ENCODE assay signal across 8 mouse cellular contexts in the genomic region with DNA sequence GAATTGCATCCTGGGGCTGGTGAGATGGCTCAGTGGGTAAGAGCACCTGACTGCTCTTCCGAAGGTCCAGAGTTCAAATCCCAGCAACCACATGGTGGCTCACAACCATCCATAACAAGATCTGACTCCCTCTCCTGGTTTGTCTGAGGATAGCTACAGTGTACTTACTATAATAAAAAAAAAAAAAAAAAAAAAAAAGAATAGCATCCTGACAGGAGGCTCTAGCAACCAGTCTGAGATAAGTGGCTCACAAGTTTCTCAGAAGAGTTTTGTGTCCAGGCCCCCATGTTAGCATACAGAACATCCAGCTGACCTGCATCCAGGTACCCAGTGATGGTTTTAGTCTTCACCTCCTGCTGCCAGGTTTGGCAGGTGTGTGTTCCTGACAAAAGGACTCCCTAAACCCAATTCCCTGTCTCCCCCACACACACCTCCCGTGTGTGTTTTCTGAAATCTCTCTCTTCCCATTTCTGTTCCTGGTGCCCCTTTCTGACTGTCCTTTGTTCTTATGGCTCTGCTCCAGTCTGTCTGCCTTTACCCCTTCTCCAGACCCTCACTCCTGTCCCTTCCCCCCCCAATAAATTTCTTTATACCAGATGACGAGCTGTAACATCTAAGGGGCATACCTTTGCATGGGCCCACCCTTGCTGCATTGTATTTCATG. TPM values are rescaled to one million over a fixed set of nuclear protein-coding genes. Genes with fewer than 3 reads are reported as not detected.
A peak's percentile ranks its signal among the peaks of the same experiment; 100 is the strongest.
DNase-seq lines count a peak whose midpoint lies in the region; ATAC-seq and TF ChIP-seq lines count a peak whose summit lies in the region.

No protein-coding gene starts in this region.

- H3K36me3 ChIP-seq in hindbrain, embryonic 12.5 days = no peaks in the 10 kb centered on the region
- H3K36me3 ChIP-seq in midbrain, embryonic 15.5 days (replicated peaks) = no peaks in the 10 kb centered on the region

- peak overlapping the region; percentile 92; the same call in 1 of the 2 replicates for H3K4me3 ChIP-seq in layer of hippocampus, adult 2 months
- peak overlapping the region; percentile 94 for H3K4me3 ChIP-seq in hindbrain, embryonic 12.5 days
- H3K4me3 ChIP-seq in midbrain, embryonic 15.5 days = peak overlapping the region; percentile 80

- DNase-seq in layer of hippocampus, adult 2 months (ENCODE audit: low spot score in 2 of 2) = no peak
- no peak for DNase-seq in layer of hippocampus, postnatal 10 days (ENCODE audit: low spot score in 2 of 2)
- DNase-seq in cerebellum, postnatal 10 days = peak; percentile 18 to 31
- no peak for DNase-seq in layer of hippocampus, adult 18-20 months (ENCODE audit: low spot score in 2 of 2)
- no peak for DNase-seq in lung, postnatal 14 days

- peak; percentile 33; the same call in 1 of the 2 replicates for TF ChIP-seq CTCF in layer of hippocampus, adult 2 months (conservative IDR thresholded peaks at IDR 0.05)

- peak overlapping the region; percentile 100 for H3K27ac ChIP-seq in layer of hippocampus, adult 2 months
- peak overlapping the region; percentile 100 for H3K27ac ChIP-seq in hindbrain, embryonic 12.5 days
- H3K27ac ChIP-seq in midbrain, embryonic 15.5 days = peak overlapping the region; percentile 100

- ATAC-seq in hindbrain, embryonic 12.5 days (ENCODE audit: low FRiP score) = no peak
- no peak for ATAC-seq in midbrain, embryonic 15.5 days (replicated peaks)
- ATAC-seq in activated CD4-positive, CD25-positive, alpha-beta regulatory T cell, adult 4 months = no peak

- 51% methylated on average over 3 of the region's 3 CpGs for WGBS in hindbrain, embryonic 12.5 days
- 47% methylated on average over 3 of the region's 3 CpGs for WGBS in midbrain, embryonic 15.5 days

- no peaks in the 10 kb centered on the region for H3K27me3 ChIP-seq in hindbrain, embryonic 12.5 days
- H3K27me3 ChIP-seq in midbrain, embryonic 15.5 days (replicated peaks) = no peaks in the 10 kb centered on the region

- H3K9ac ChIP-seq in hindbrain, embryonic 12.5 days = peak overlapping the region; percentile 100
- peak overlapping the region; percentile 45; the same call in 1 of the 2 replicates for H3K9ac ChIP-seq in midbrain, embryonic 15.5 days

- H3K9me3 ChIP-seq in hindbrain, embryonic 12.5 days (replicated peaks) = no peaks in the 10 kb centered on the region
- no peaks in the 10 kb centered on the region for H3K9me3 ChIP-seq in midbrain, embryonic 15.5 days

- H3K4me1 ChIP-seq in hindbrain, embryonic 12.5 days = peaks cover 10% of the 10 kb centered on the region
- H3K4me1 ChIP-seq in midbrain, embryonic 15.5 days = peaks cover 11% of the 10 kb centered on the region

- H3K4me2 ChIP-seq in hindbrain, embryonic 12.5 days (replicated peaks) = peak overlapping the region; percentile 84
- peak overlapping the region; percentile 57 for H3K4me2 ChIP-seq in midbrain, embryonic 15.5 days

RNA-seq across cellular contexts. Expression of a gene that starts 2.2 kb away (rescaled TPM):
- total RNA-seq in layer of hippocampus, adult 2 months (2021) = 10 to 100 TPM; 62.4 to 64.4 TPM
- total RNA-seq in layer of hippocampus, postnatal 10 days (2021) = 10 to 100 TPM; 46.4 to 52.8 TPM
- 26.4 and 30.0 TPM in 2 replicates for polyA plus RNA-seq in hindbrain, embryonic 12.5 days (2016; fragmentation: Nextera tagmentation; extraction: Ambion mirVana)
- polyA plus RNA-seq in midbrain, embryonic 15.5 days (2015; fragmentation: Nextera tagmentation; extraction: Ambion mirVana) = 20.0 and 22.1 TPM in 2 replicates
- total RNA-seq in layer of hippocampus, adult 18-20 months (2021) = 10 to 100 TPM; 55.9 to 56.9 TPM
- polyA plus RNA-seq in activated CD4-positive, CD25-positive, alpha-beta regulatory T cell, adult 4 months (2017; shearing (Covaris generic)) = 10 to 100 TPM; 14.0 to 16.1 TPM

RNA-seq across cellular contexts. Expression of a gene that starts 10.9 kb away (rescaled TPM):
- total RNA-seq in layer of hippocampus, adult 2 months (2021) = 10 to 100 TPM; 89.8 to 90.7 TPM
- 100 to 1,000 TPM; 106 to 115 TPM for total RNA-seq in layer of hippocampus, postnatal 10 days (2021)
- 307 and 311 TPM in 2 replicates for polyA plus RNA-seq in hindbrain, embryonic 12.5 days (2016; fragmentation: Nextera tagmentation; extraction: Ambion mirVana)
- polyA plus RNA-seq in midbrain, embryonic 15.5 days (2015; fragmentation: Nextera tagmentation; extraction: Ambion mirVana) = 243 and 256 TPM in 2 replicates
- 100 to 1,000 TPM in 1 of 2 experiments, 10 to 100 TPM in 1; 95.4 to 100 TPM for total RNA-seq in layer of hippocampus, adult 18-20 months (2021)
- 100 to 1,000 TPM in 1 of 2 experiments, 10 to 100 TPM in 1; 75.9 to 106 TPM for polyA plus RNA-seq in activated CD4-positive, CD25-positive, alpha-beta regulatory T cell, adult 4 months (2017; shearing (Covaris generic))

RNA-seq across cellular contexts. Expression of a gene that starts 54.1 kb away (rescaled TPM):
- 10 to 100 TPM; 59.4 to 72.5 TPM for total RNA-seq in layer of hippocampus, adult 2 months (2021)
- 100 to 1,000 TPM in 1 of 2 experiments, 10 to 100 TPM in 1; 86.4 to 103 TPM for total RNA-seq in layer of hippocampus, postnatal 10 days (2021)
- 52.6 and 55.9 TPM in 2 replicates for polyA plus RNA-seq in hindbrain, embryonic 12.5 days (2016; fragmentation: Nextera tagmentation; extraction: Ambion mirVana)
- polyA plus RNA-seq in midbrain, embryonic 15.5 days (2015; fragmentation: Nextera tagmentation; extraction: Ambion mirVana) = 63.6 and 74.4 TPM in 2 replicates
- 10 to 100 TPM; 63.6 to 66.4 TPM for total RNA-seq in layer of hippocampus, adult 18-20 months (2021)
- 1 to 10 TPM; 5.7 to 9.2 TPM for polyA plus RNA-seq in activated CD4-positive, CD25-positive, alpha-beta regulatory T cell, adult 4 months (2017; shearing (Covaris generic))

Comparison
In these comparisons a context has a peak if more than half of its experiments do, and no peak if none do; other contexts are left out.
1. DNase-seq: peak in cerebellum, postnatal 10 days (2 of 2); none in layer of hippocampus, adult 2 months (0 of 2), layer of hippocampus, postnatal 10 days (0 of 2), layer of hippocampus, adult 18-20 months (0 of 2) and lung, postnatal 14 days (single experiment).
2. Peak in every context shown above with its lines, with median percentiles within 50 percentile points of each other: H3K27ac ChIP-seq and H3K4me3 ChIP-seq.